Mouse (Mus musculus): ENCODE results near the gene Rbbp8nl. TPM values are rescaled to one million over a fixed set of nuclear protein-coding genes. Genes with fewer than 3 reads are reported as not detected.
A peak's percentile ranks its signal among the peaks of the same experiment; 100 is the strongest.
"Not testable (repeated sequence)": the region's sequence is repeated elsewhere in the genome, so short reads cannot be mapped to it uniquely, and the experiment has no call there.

The Rbbp8nl gene
- polyA plus RNA-seq, 1 experiment from 2014 or later: not detected

- peaks cover 16% of the 10 kb centered on the region for H3K4me1 ChIP-seq (replicated peaks)
- no peaks in the 10 kb centered on the region for H3K9me3 ChIP-seq
- no peak overlapping the region for H3K9ac ChIP-seq
- ATAC-seq (ENCODE audit: low read depth): no peak
- 88% methylated on average over 10 of the region's 10 CpGs for WGBS
- H3K36me3 ChIP-seq: peaks cover 70% of the 10 kb centered on the region
- H3K27ac ChIP-seq (replicated peaks): no peak overlapping the region; the same call in 1 of the 2 replicates
- H3K4me2 ChIP-seq: no peak overlapping the region
- H3K4me3 ChIP-seq: no peak overlapping the region
- no peaks in the 10 kb centered on the region for H3K27me3 ChIP-seq
Measured at GRCm38 (mm10) chr2:180262891-180263290, 26.8 kb downstream of the Rbbp8nl start.

- H3K27ac ChIP-seq (replicated peaks): no peak overlapping the region; the same call in 1 of the 2 replicates
- WGBS: 67% methylated on average over 3 of the region's 3 CpGs
- peaks cover 70% of the 10 kb centered on the region for H3K36me3 ChIP-seq
- no peak overlapping the region for H3K9ac ChIP-seq
- no peak for ATAC-seq (ENCODE audit: low read depth)
- H3K4me2 ChIP-seq: no peak overlapping the region
- peaks cover 16% of the 10 kb centered on the region for H3K4me1 ChIP-seq (replicated peaks)
- H3K9me3 ChIP-seq: no peaks in the 10 kb centered on the region
- H3K27me3 ChIP-seq: no peaks in the 10 kb centered on the region
- H3K4me3 ChIP-seq: no peak overlapping the region
Measured at GRCm38 (mm10) chr2:180262441-180262840, 27.2 kb downstream of the Rbbp8nl start.

- Histone ChIP-seq H3K27me3 (no peaks in the 10 kb centered on the region), H3K4me2 (no peak overlapping the region), H3K9me3 (no peaks in the 10 kb centered on the region), H3K4me1 (replicated peaks) (peaks cover 16% of the 10 kb centered on the region), H3K36me3 (peaks cover 68% of the 10 kb centered on the region), H3K27ac (replicated peaks) (0 out of 2 replicates have a peak overlapping the region, but pooled peaks have one; percentile 18), H3K4me3 (no peak overlapping the region), H3K9ac (no peak overlapping the region)
- ATAC-seq (ENCODE audit: low read depth): no peak
- WGBS: 96% methylated on average over 7 of the region's 7 CpGs
Measured at GRCm38 (mm10) chr2:180261901-180262300, 27.8 kb downstream of the Rbbp8nl start.

GRCm38 (mm10) chr2:180260610-180261480, 28.8 kb downstream of the Rbbp8nl start:
- no peak overlapping the region for H3K4me3 ChIP-seq
- ATAC-seq (ENCODE audit: low read depth): no peak
- H3K4me1 ChIP-seq (replicated peaks): peaks cover 24% of the 10 kb centered on the region
- 76% methylated on average over 8 of the region's 8 CpGs for WGBS
- H3K9me3 ChIP-seq: no peaks in the 10 kb centered on the region
- no peak overlapping the region for H3K4me2 ChIP-seq
- no peaks in the 10 kb centered on the region for H3K27me3 ChIP-seq
- H3K9ac ChIP-seq: no peak overlapping the region
- H3K36me3 ChIP-seq: peaks cover 60% of the 10 kb centered on the region
- no peak overlapping the region for H3K27ac ChIP-seq (replicated peaks)

- H3K4me2 ChIP-seq; H3K9ac ChIP-seq; ATAC-seq (ENCODE audit: low read depth); H3K27ac ChIP-seq (replicated peaks); H3K9me3 ChIP-seq; H3K4me3 ChIP-seq; H3K27me3 ChIP-seq: not testable (repeated sequence)
- WGBS: 75% methylated on average over 17 of the region's 17 CpGs
- Histone ChIP-seq H3K4me1 (replicated peaks) (peaks cover 26% of the 10 kb centered on the region), H3K36me3 (peaks cover 60% of the 10 kb centered on the region)
Measured at GRCm38 (mm10) chr2:180259826-180260609, 29.7 kb downstream of the Rbbp8nl start.

GRCm38 (mm10) chr2:180258951-180259484, 30.7 kb downstream of the Rbbp8nl start:
- not testable (repeated sequence) for H3K9me3 ChIP-seq; H3K27ac ChIP-seq (replicated peaks); ATAC-seq (ENCODE audit: low read depth); H3K4me2 ChIP-seq; H3K27me3 ChIP-seq; H3K9ac ChIP-seq; H3K4me3 ChIP-seq
- H3K4me1 ChIP-seq (replicated peaks): peaks cover 26% of the 10 kb centered on the region
- peaks cover 57% of the 10 kb centered on the region for H3K36me3 ChIP-seq
- 78% methylated on average over 10 of the region's 10 CpGs for WGBS

- H3K9me3 ChIP-seq: no peaks in the 10 kb centered on the region
- H3K4me2 ChIP-seq: peak overlapping the region; percentile 92
- ATAC-seq (ENCODE audit: low read depth): no peak
- H3K9ac ChIP-seq: peak overlapping the region; percentile 95
- H3K27me3 ChIP-seq: no peaks in the 10 kb centered on the region
- peak overlapping the region; percentile 91 for H3K4me3 ChIP-seq
- WGBS: 54% methylated on average over 11 of the region's 11 CpGs
- H3K36me3 ChIP-seq: peaks cover 49% of the 10 kb centered on the region
- H3K27ac ChIP-seq (replicated peaks): peak overlapping the region; percentile 88
- peaks cover 26% of the 10 kb centered on the region for H3K4me1 ChIP-seq (replicated peaks)
Measured at GRCm38 (mm10) chr2:180257963-180258865, 31.5 kb downstream of the Rbbp8nl start.

GRCm38 (mm10) chr2:180257001-180257521, 32.6 kb downstream of the Rbbp8nl start, which contains the start of gene Rps21:
Gene Rps21 (plus strand): TSS chr2:180257377.
- WGBS: under 1% methylated on average over 38 of the region's 38 CpGs
- ATAC-seq (ENCODE audit: low read depth): peak; percentile 97

GRCm38 (mm10) chr2:180256296-180257000, 33.2 kb downstream of the Rbbp8nl start:
- peak overlapping the region; percentile 93 for H3K27ac ChIP-seq (replicated peaks)
- no peaks in the 10 kb centered on the region for H3K9me3 ChIP-seq
- H3K9ac ChIP-seq: peak overlapping the region; percentile 80
- no peaks in the 10 kb centered on the region for H3K27me3 ChIP-seq
- peak; percentile 78 for ATAC-seq (ENCODE audit: low read depth)
- peaks cover 26% of the 10 kb centered on the region for H3K4me1 ChIP-seq (replicated peaks)
- 26% methylated on average over 26 of the region's 26 CpGs for WGBS
- peaks cover 32% of the 10 kb centered on the region for H3K36me3 ChIP-seq
- H3K4me3 ChIP-seq: peak overlapping the region; percentile 91
- H3K4me2 ChIP-seq: peak overlapping the region; percentile 74

More at GRCm38 (mm10) chr2:180257001-180257521, 32.6 kb downstream of the Rbbp8nl start, which contains the start of gene Rps21:
- Histone ChIP-seq H3K4me1 (replicated peaks) (peaks cover 26% of the 10 kb centered on the region), H3K36me3 (peaks cover 38% of the 10 kb centered on the region), H3K27ac (replicated peaks) (peak within 1 kb of the TSS; percentile 93), H3K9ac (peak within 1 kb of the TSS; percentile 95), H3K4me2 (peak within 1 kb of the TSS; percentile 92), H3K27me3 (no peaks in the 10 kb centered on the region), H3K4me3 (peak within 1 kb of the TSS; percentile 91), H3K9me3 (no peaks in the 10 kb centered on the region)

- ATAC-seq (ENCODE audit: low read depth): no peak
- peak overlapping the region; percentile 74 for H3K4me2 ChIP-seq
- 91% methylated on average over 9 of the region's 9 CpGs for WGBS
- H3K4me3 ChIP-seq: peak overlapping the region; percentile 91; the same call in 1 of the 2 replicates
- H3K27me3 ChIP-seq: no peaks in the 10 kb centered on the region
- H3K9me3 ChIP-seq: no peaks in the 10 kb centered on the region
- H3K36me3 ChIP-seq: peaks cover 25% of the 10 kb centered on the region
- no peak overlapping the region for H3K27ac ChIP-seq (replicated peaks)
- no peak overlapping the region for H3K9ac ChIP-seq
- peaks cover 29% of the 10 kb centered on the region for H3K4me1 ChIP-seq (replicated peaks)
Measured at GRCm38 (mm10) chr2:180255701-180256100, 34.0 kb downstream of the Rbbp8nl start.

Data from neural tube, embryonic 13.5 days (tissue).